Mouse (Mus musculus) midbrain, postnatal 0 days (tissue): ENCODE measurements at regions not wholly inside any gene's neighbourhood (a gene's known extent, or its start where the extent isn't known, plus 50 kb on each side); places are given as distances from the start of the nearest gene placed in this dataset.
"Not testable (repeated sequence)": the region's sequence is repeated elsewhere in the genome, so short reads cannot be mapped to it uniquely, and the experiment has no call there.

Experiments
- ATAC-seq: fragments of 200-750 bp; cut with Nextera tagmentation; 2 replicates; pipeline ENCODE4 v1.8.0; 2017; ENCODE audit warnings: moderate number of reproducible peaks, mild to moderate bottlenecking, moderate TSS enrichment, moderate library complexity; ENCODE audit not compliant: low FRiP score
- DNase-seq: peaks from one replicate; pipeline ENCODE4 v3.0.0-alpha.2; 2015; ENCODE audit warnings: low spot score
- H3K27ac ChIP-seq: fragments of 300-500 bp; sonication (generic); 2 replicates; pipeline ENCODE4 v1.5.1; 2014; ENCODE audit warnings: low read depth, mild to moderate bottlenecking, low read length, mixed read lengths
- H3K27me3 ChIP-seq: fragments of 300-500 bp; sonication (generic); 2 replicates; pipeline ENCODE4 v1.6.1; 2014; ENCODE audit warnings: low read length, control low read depth, mixed read lengths; ENCODE audit not compliant: insufficient read depth
- H3K36me3 ChIP-seq: fragments of 300-500 bp; sonication (generic); 2 replicates; pipeline ENCODE4 v1.6.1; 2014; ENCODE audit warnings: low read length, control low read depth, mixed read lengths; ENCODE audit not compliant: insufficient read depth
- H3K4me1 ChIP-seq: fragments of 300-500 bp; sonication (generic); 2 replicates; pipeline ENCODE4 v1.6.1; 2014; ENCODE audit warnings: mild to moderate bottlenecking, control low read depth, antibody characterized with exemption, low read length, mixed read lengths; ENCODE audit not compliant: insufficient read depth
- H3K4me2 ChIP-seq: fragments of 300-500 bp; sonication (generic); 2 replicates; pipeline ENCODE4 v1.6.1; 2014; ENCODE audit warnings: low read depth, mild to moderate bottlenecking, low read length, mixed read lengths; ENCODE audit not compliant: poor library complexity, severe bottlenecking
- H3K4me3 ChIP-seq: fragments of 300-500 bp; sonication (generic); 2 replicates; pipeline ENCODE4 v1.5.1; 2014; ENCODE audit warnings: low read depth, mild to moderate bottlenecking, low read length, moderate library complexity
- H3K9ac ChIP-seq: fragments of 300-500 bp; sonication (generic); replicated peaks from 2 replicates; pipeline ENCODE4 v1.6.1; 2014; ENCODE audit warnings: mild to moderate bottlenecking, low read length, moderate library complexity, mixed read lengths; ENCODE audit not compliant: poor library complexity, severe bottlenecking
- H3K9me3 ChIP-seq: fragments of 300-500 bp; sonication (generic); 2 replicates; pipeline ENCODE4 v1.6.1; 2016; ENCODE audit warnings: low read length, control low read depth
- CTCF ChIP-seq: IDR thresholded peaks from 2 replicates; pipeline ENCODE4 v1.5.1; 2016; ENCODE audit warnings: antibody characterized with exemption, mild to moderate bottlenecking
- WGBS: fragments of 180-500 bp; shearing (Covaris S2); extraction: QIAGEN DNeasy Blood & Tissue Kit; methylation state at CpG from one replicate; pipeline ENCODE4 v1.1.7; 2014; 5-methylcytosine and 5-hydroxymethylcytosine counted together

DNA sequence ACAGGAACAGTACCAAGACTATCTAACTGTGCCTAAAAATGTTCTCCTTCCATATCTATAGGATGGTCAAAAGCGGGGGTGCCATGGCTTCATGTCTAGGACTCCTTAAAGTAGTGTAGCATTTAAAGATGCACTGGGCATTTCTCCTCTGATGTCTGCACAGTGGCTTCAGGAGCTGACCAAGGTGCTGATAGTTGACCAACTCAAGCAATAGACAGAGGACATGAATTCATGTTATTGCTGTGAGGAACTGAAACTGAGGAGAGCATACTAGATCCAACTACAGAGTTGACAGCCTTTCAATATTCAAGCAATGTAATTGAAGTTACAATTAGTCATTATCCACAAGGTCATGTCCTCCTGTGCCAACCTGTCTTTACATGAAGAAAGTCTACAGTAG is 133.0 kb upstream of the Pou6f2 start:
- no peak for TF ChIP-seq CTCF
- ATAC-seq (no peak), DNase-seq (no peak)
- Histone ChIP-seq H3K27me3 (no peaks in the 10 kb centered on the region), H3K36me3 (no peaks in the 10 kb centered on the region), H3K27ac (no peak overlapping the region), H3K4me1 (no peaks in the 10 kb centered on the region), H3K4me2 (no peak overlapping the region), H3K9me3 (no peaks in the 10 kb centered on the region), H3K9ac (no peak overlapping the region), H3K4me3 (no peak overlapping the region)
- 70% methylated on average over 1 of the region's 1 CpGs for WGBS

DNA sequence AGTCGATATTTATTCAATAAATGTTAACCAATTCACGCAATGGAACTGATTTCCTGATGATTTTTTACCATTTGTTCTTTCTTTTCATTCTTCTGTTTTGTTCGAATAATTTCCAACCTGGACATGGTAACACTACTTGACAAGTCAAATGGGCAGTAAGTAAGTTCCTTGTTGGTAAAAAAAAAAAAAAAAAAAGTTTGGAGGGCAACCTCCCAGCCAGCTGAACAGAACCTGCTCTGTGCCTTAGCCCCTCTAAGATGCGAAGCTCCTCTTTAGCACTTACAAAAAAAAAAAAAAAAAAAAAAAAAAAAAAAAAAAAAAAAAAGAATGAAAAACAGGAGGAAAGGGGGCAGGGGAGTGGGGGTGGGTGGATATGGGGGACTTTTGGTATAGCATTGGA is 100.7 kb upstream of the Pou6f2 start:
- H3K9me3 ChIP-seq, result no peaks in the 10 kb centered on the region
- WGBS, result 15% methylated on average over 4 of the region's 4 CpGs
- H3K4me2 ChIP-seq, result peak overlapping the region; percentile 37
- DNase-seq (no peak), ATAC-seq (no peak)
- H3K36me3 ChIP-seq, result no peaks in the 10 kb centered on the region
- peaks cover 2% of the 10 kb centered on the region; the same call in 1 of the 2 replicates for H3K4me1 ChIP-seq
- H3K4me3 ChIP-seq, result peak overlapping the region; percentile 22
- no peak overlapping the region for H3K9ac ChIP-seq
- no peak for TF ChIP-seq CTCF
- H3K27ac ChIP-seq, result no peak overlapping the region
- no peaks in the 10 kb centered on the region for H3K27me3 ChIP-seq

DNA sequence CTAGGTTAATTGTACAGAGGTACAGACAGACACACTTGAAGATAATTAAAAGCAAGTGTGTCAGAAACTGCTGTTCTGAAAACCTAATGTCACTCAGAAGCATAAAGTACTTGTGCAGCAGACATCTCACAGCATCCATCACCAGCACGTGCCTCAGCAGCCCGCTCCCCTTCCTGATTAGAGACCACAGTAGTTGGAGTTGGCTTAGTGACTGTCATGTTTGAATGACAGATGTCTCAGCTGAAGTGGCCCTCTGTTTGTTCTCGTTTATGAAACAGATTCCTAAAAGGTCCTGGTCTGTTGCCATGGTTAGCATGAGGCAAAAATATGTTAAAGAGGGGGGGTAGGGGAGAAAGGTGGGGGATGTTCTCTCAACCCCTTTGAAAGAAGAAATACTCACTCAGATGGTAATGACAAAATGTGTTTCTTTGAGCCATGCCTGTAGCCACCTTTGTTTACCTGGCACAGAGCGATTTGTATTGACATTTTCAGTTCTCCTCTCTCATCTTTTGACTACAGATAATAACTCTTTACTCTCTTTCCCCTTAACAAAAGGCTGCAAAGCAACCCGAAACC is 100.2 kb upstream of the Pou6f2 start:
- H3K9ac ChIP-seq, result no peak overlapping the region
- no peak overlapping the region for H3K27ac ChIP-seq

DNA sequence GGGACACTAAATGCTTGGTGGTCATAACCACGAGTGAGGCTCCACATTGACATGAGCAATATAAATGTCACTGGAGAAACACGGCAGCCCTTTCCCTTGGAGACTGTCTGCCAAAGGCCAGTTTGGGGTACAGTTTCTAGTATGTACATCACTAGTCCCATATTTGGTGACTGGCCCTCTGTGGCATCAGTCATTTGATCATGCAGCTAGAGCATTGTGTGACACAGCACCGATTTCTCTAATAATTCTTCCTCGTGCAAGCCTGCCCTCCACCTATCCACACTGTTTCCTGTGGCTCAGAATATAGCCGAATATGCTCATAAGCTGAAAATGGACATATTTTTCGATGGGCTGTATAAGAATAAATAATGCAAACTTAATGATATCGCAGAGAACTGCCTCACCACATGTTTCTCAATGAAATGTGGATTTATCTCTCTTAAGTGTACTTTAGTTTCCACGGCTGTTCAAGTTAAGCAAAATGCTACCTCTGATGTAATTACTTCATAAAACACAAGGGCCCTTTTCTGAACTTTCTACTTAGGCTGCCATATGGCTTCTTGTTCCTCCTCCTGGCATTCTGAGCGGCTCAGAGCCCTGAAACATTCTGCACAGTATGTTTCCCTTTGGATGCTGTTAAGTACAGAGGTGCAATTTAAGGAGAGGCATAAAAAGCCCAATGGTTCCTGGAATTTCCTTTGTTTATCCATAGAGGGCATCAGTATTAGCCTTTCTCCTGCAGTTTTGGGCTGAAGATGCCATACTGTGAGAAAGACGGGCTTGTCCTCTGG is 97.7 kb upstream of the Pou6f2 start:
- Histone ChIP-seq H3K4me3 (peak overlapping the region; percentile 1), H3K36me3 (no peaks in the 10 kb centered on the region), H3K27ac (no peak overlapping the region), H3K4me2 (peak overlapping the region; percentile 16), H3K27me3 (no peaks in the 10 kb centered on the region), H3K9me3 (no peaks in the 10 kb centered on the region), H3K4me1 (peaks cover 2% of the 10 kb centered on the region; the same call in 1 of the 2 replicates), H3K9ac (no peak overlapping the region)
- ATAC-seq (0 out of 2 replicates have a peak, but pooled peaks have one; percentile 23), DNase-seq (peak; percentile 12)
- TF ChIP-seq CTCF, result no peak
- 63% methylated on average over 10 of the region's 10 CpGs for WGBS

More for the DNA sequence above, 100.2 kb upstream of the Pou6f2 start:
- 7% methylated on average over 5 of the region's 5 CpGs for WGBS
- DNase-seq, result no peak
- Histone ChIP-seq H3K4me3 (peak overlapping the region; percentile 22), H3K36me3 (no peaks in the 10 kb centered on the region), H3K4me2 (peak overlapping the region; percentile 37), H3K27me3 (no peaks in the 10 kb centered on the region), H3K4me1 (peaks cover 2% of the 10 kb centered on the region; the same call in 1 of the 2 replicates), H3K9me3 (no peaks in the 10 kb centered on the region)
- ATAC-seq, result no peak
- TF ChIP-seq CTCF, result no peak

DNA sequence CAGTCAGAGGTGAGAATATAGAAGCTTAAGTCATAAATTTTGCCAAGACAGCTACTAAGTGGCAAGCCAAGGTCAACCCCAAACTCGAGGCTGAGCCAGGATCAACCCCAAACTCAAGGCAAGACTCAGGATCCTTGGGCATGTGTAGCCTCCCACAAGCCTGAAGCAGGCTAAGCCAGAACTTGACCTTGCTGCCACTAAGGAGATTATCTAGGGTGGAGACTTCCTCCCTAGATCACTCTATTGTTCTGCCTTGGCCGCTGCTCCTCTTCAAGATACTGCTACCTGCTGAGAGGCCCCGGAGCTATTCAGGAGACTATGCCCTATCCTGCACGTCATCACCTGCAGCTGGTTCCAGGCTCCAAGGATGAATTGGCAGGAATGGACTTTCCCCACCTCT is 88.3 kb upstream of the Pou6f2 start:
- not testable (repeated sequence) for H3K27me3 ChIP-seq, H3K27ac ChIP-seq, H3K9ac ChIP-seq, H3K4me3 ChIP-seq, H3K9me3 ChIP-seq, ATAC-seq, H3K36me3 ChIP-seq, H3K4me2 ChIP-seq, DNase-seq, H3K4me1 ChIP-seq
- 17% methylated on average over 4 of the region's 4 CpGs for WGBS

DNA sequence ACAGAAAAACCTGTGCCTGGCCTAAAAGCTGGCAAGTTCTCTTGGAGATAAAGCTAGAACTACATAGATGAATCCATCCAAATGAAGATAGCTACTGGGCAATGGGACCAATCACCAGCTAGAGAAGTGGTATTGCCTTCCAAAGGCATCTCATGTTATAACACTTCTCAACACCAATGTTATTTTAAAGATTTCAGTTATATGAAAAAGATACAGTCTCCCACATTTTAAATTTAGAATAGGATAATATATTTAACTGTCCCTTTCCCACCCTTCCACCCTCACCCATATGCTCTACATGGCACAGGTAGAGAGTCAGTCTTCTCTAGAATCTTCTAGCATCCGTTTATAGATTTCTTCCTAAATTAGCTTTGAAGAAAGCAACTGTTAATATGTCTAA is 87.6 kb upstream of the Pou6f2 start:
- no peak for TF ChIP-seq CTCF
- Histone ChIP-seq H3K27me3 (no peaks in the 10 kb centered on the region), H3K9ac (no peak overlapping the region), H3K27ac (no peak overlapping the region), H3K36me3 (no peaks in the 10 kb centered on the region), H3K4me2 (no peak overlapping the region), H3K4me1 (no peaks in the 10 kb centered on the region), H3K4me3 (no peak overlapping the region), H3K9me3 (no peaks in the 10 kb centered on the region)
- DNase-seq, result no peak
- WGBS, result 88% methylated on average over 1 of the region's 1 CpGs
- ATAC-seq, result no peak
